ENCODE assay signal across 10 mouse cellular contexts in genomic region chr8:123807852-123808573, GRCm38 (mm10). TPM values are rescaled to one million over a fixed set of nuclear protein-coding genes. Genes with fewer than 3 reads are reported as not detected.
DNase-seq lines count a peak whose midpoint lies in the region; ATAC-seq lines count a peak whose summit lies in the region.
"Had no signal": no experiment of that assay in that cellular context is flagged by ENCODE, and none has a peak within 500 bp of the region (broad histone marks: within the 10 kb centered on the region; RNA-seq: fewer than 3 reads in every experiment).

No protein-coding gene starts in this region.

- H3K4me1 ChIP-seq in heart, embryonic 13.5 days, result peaks cover 28% of the 10 kb centered on the region
- peaks cover 28% of the 10 kb centered on the region for H3K4me1 ChIP-seq in embryonic facial prominence, embryonic 15.5 days
- peaks cover 38% of the 10 kb centered on the region for H3K4me1 ChIP-seq in intestine, embryonic 16.5 days (ENCODE audit: control insufficient read depth, insufficient read depth, low read length)
- H3K4me1 ChIP-seq in midbrain, embryonic 14.5 days (ENCODE audit: control insufficient read depth, insufficient read depth, low read length), result peaks cover 14% of the 10 kb centered on the region

- no peak for ATAC-seq in heart, embryonic 13.5 days (ENCODE audit: extremely low read depth, insufficient number of reproducible peaks, low FRiP score, low TSS enrichment)
- no peak for ATAC-seq in embryonic facial prominence, embryonic 15.5 days (ENCODE audit: insufficient number of reproducible peaks, low FRiP score, low TSS enrichment, low read depth)
- no peak for ATAC-seq in intestine, embryonic 16.5 days
- no peak for ATAC-seq in midbrain, embryonic 14.5 days (ENCODE audit: low FRiP score, low TSS enrichment)

- DNase-seq in heart, postnatal 14 days, result no peak
- no peak for DNase-seq in midbrain, embryonic 14.5 days
- DNase-seq in ovary, adult 18-20 months (ENCODE audit: low spot score), result no peak
- DNase-seq in frontal cortex, postnatal 36 days (ENCODE audit: low spot score in 2 of 2), result no peak
- no peak for DNase-seq in natural killer cell, adult 2 months (ENCODE audit: low spot score in 2 of 2)
- DNase-seq: heart, postnatal 36 days; layer of hippocampus, postnatal 36 days had no signal

- H3K27ac ChIP-seq in heart, embryonic 13.5 days (replicated peaks), result no peak overlapping the region
- H3K27ac ChIP-seq in embryonic facial prominence, embryonic 15.5 days (replicated peaks), result no peak overlapping the region
- H3K27ac ChIP-seq in intestine, embryonic 16.5 days (ENCODE audit: low read length), result peak overlapping the region; percentile 7
- H3K27ac ChIP-seq in midbrain, embryonic 14.5 days (replicated peaks; ENCODE audit: low read depth, low read length), result no peak overlapping the region

- H3K9ac ChIP-seq in heart, embryonic 13.5 days, result peak overlapping the region; percentile 96
- H3K9ac ChIP-seq in embryonic facial prominence, embryonic 15.5 days, result no peak overlapping the region
- peak overlapping the region; percentile 93 for H3K9ac ChIP-seq in intestine, embryonic 16.5 days (ENCODE audit: low read depth, low read length)
- peak overlapping the region; percentile 4; the same call in 1 of the 2 replicates for H3K9ac ChIP-seq in midbrain, embryonic 14.5 days (replicated peaks; ENCODE audit: low read length)

- intact Hi-C loops in heart, postnatal 14 days (cut with DNase I), result no loop called here

- H3K36me3 ChIP-seq in heart, embryonic 13.5 days, result no peaks in the 10 kb centered on the region
- H3K36me3 ChIP-seq in embryonic facial prominence, embryonic 15.5 days, result no peaks in the 10 kb centered on the region
- no peaks in the 10 kb centered on the region for H3K36me3 ChIP-seq in intestine, embryonic 16.5 days (ENCODE audit: control insufficient read depth, insufficient read depth, low read length)
- no peaks in the 10 kb centered on the region for H3K36me3 ChIP-seq in midbrain, embryonic 14.5 days (ENCODE audit: control insufficient read depth, insufficient read depth, low read length)

- peak overlapping the region; percentile 91 for H3K4me2 ChIP-seq in heart, embryonic 13.5 days
- peak overlapping the region; percentile 79; the same call in 1 of the 2 replicates for H3K4me2 ChIP-seq in embryonic facial prominence, embryonic 15.5 days (replicated peaks)
- peak overlapping the region; percentile 79 for H3K4me2 ChIP-seq in intestine, embryonic 16.5 days (ENCODE audit: low read depth, low read length)
- H3K4me2 ChIP-seq in midbrain, embryonic 14.5 days (ENCODE audit: low read length), result peak overlapping the region; percentile 87

- peak overlapping the region; percentile 84; the same call in 1 of the 2 replicates for H3K4me3 ChIP-seq in heart, embryonic 13.5 days
- H3K4me3 ChIP-seq in embryonic facial prominence, embryonic 15.5 days (replicated peaks), result 0 out of 2 replicates have a peak overlapping the region, but pooled peaks have one; percentile 91
- no peak overlapping the region for H3K4me3 ChIP-seq in intestine, embryonic 16.5 days (ENCODE audit: low read length)
- no peak overlapping the region for H3K4me3 ChIP-seq in midbrain, embryonic 14.5 days (replicated peaks; ENCODE audit: low read depth, low read length)

- H3K27me3 ChIP-seq in heart, embryonic 13.5 days (replicated peaks), result no peaks in the 10 kb centered on the region
- no peaks in the 10 kb centered on the region for H3K27me3 ChIP-seq in embryonic facial prominence, embryonic 15.5 days
- no peaks in the 10 kb centered on the region for H3K27me3 ChIP-seq in intestine, embryonic 16.5 days (replicated peaks; ENCODE audit: control insufficient read depth, insufficient read depth, low read length)
- H3K27me3 ChIP-seq in midbrain, embryonic 14.5 days (ENCODE audit: control insufficient read depth, insufficient read depth, low read length), result no peaks in the 10 kb centered on the region

- 70% methylated on average over 6 of the region's 6 CpGs for WGBS in heart, embryonic 13.5 days
- WGBS in embryonic facial prominence, embryonic 15.5 days, result 61% methylated on average over 6 of the region's 6 CpGs
- WGBS in intestine, embryonic 16.5 days, result 69% methylated on average over 6 of the region's 6 CpGs
- WGBS in midbrain, embryonic 14.5 days, result 67% methylated on average over 6 of the region's 6 CpGs

- no peaks in the 10 kb centered on the region for H3K9me3 ChIP-seq in heart, embryonic 13.5 days
- H3K9me3 ChIP-seq in embryonic facial prominence, embryonic 15.5 days (replicated peaks), result no peaks in the 10 kb centered on the region
- H3K9me3 ChIP-seq in intestine, embryonic 16.5 days (ENCODE audit: control insufficient read depth, low read length), result no peaks in the 10 kb centered on the region
- no peaks in the 10 kb centered on the region for H3K9me3 ChIP-seq in midbrain, embryonic 14.5 days (ENCODE audit: control insufficient read depth, low read length)

RNA-seq across cellular contexts. Expression of gene Rab4a, which starts 2.2 kb away (rescaled TPM):
- 33.2 and 36.2 TPM in 2 replicates for polyA plus RNA-seq in heart, embryonic 13.5 days (2015; fragmentation: Nextera tagmentation; extraction: Ambion mirVana)
- 1 to 10 TPM; 7.8 to 7.9 TPM for total RNA-seq in heart, postnatal 14 days (2021)
- 43.5 and 47.5 TPM in 2 replicates for polyA plus RNA-seq in embryonic facial prominence, embryonic 15.5 days (2015; fragmentation: Nextera tagmentation; extraction: Ambion mirVana)
- polyA plus RNA-seq in intestine, embryonic 16.5 days (2015; fragmentation: Nextera tagmentation; extraction: Ambion mirVana), result 66.9 and 71.9 TPM in 2 replicates
- polyA plus RNA-seq in midbrain, embryonic 14.5 days (2014; fragmentation: Nextera tagmentation; extraction: Ambion mirVana), result 69.8 and 75.8 TPM in 2 replicates

RNA-seq across cellular contexts. Expression of gene Ccsap, which starts 52.0 kb away (rescaled TPM):
- 2.5 TPM in 2 replicates for polyA plus RNA-seq in heart, embryonic 13.5 days (2015; fragmentation: Nextera tagmentation; extraction: Ambion mirVana)
- total RNA-seq in heart, postnatal 14 days (2021), result 1 to 10 TPM; 1.7 to 2.2 TPM
- polyA plus RNA-seq in embryonic facial prominence, embryonic 15.5 days (2015; fragmentation: Nextera tagmentation; extraction: Ambion mirVana), result 4.9 and 6.5 TPM in 2 replicates
- 2.3 and 2.7 TPM in 2 replicates for polyA plus RNA-seq in intestine, embryonic 16.5 days (2015; fragmentation: Nextera tagmentation; extraction: Ambion mirVana)
- polyA plus RNA-seq in midbrain, embryonic 14.5 days (2014; fragmentation: Nextera tagmentation; extraction: Ambion mirVana), result 4.5 and 4.6 TPM in 2 replicates

Comparison
In these comparisons a context has a peak if more than half of its experiments do, and no peak if none do; other contexts are left out.
1. H3K4me3 ChIP-seq: peak in heart, embryonic 13.5 days (single experiment) and embryonic facial prominence, embryonic 15.5 days (single experiment); none in intestine, embryonic 16.5 days (single experiment) and midbrain, embryonic 14.5 days (single experiment).
2. Peak in every context shown above with its lines, with median percentiles within 50 percentile points of each other: H3K4me2 ChIP-seq.